Mouse (Mus musculus): ENCODE data around the gene Cpm.
A peak's percentile ranks its signal among the peaks of the same experiment; 100 is the strongest.

Cpm gene

GRCm38 (mm10) chr10:117671930-117672666 lies 42.8 kb downstream of the Cpm start:
- DNase-seq (ENCODE audit: extremely low spot score, low spot score): no peak

GRCm38 (mm10) chr10:117672693-117673092 lies 43.4 kb downstream of the Cpm start:
- DNase-seq (ENCODE audit: extremely low spot score, low spot score): no peak

- DNase-seq (ENCODE audit: extremely low spot score, low spot score): no peak
Observed at GRCm38 (mm10) chr10:117673913-117674312, 44.6 kb downstream of the Cpm start.

- no peak for DNase-seq (ENCODE audit: extremely low spot score, low spot score)
Observed at GRCm38 (mm10) chr10:117674359-117675019, 45.2 kb downstream of the Cpm start.

GRCm38 (mm10) chr10:117675096-117676035 lies 46.1 kb downstream of the Cpm start:
- DNase-seq (ENCODE audit: extremely low spot score, low spot score): peak; percentile 67

GRCm38 (mm10) chr10:117676036-117676643 lies 46.8 kb downstream of the Cpm start:
- no peak for DNase-seq (ENCODE audit: extremely low spot score, low spot score)

- peak; percentile 33 for DNase-seq (ENCODE audit: extremely low spot score, low spot score)
Observed at GRCm38 (mm10) chr10:117676644-117677313, 47.5 kb downstream of the Cpm start.

GRCm38 (mm10) chr10:117677494-117678236 lies 48.4 kb downstream of the Cpm start:
- DNase-seq (ENCODE audit: extremely low spot score, low spot score): no peak

GRCm38 (mm10) chr10:117678357-117678756 lies 49.1 kb downstream of the Cpm start:
- no peak for DNase-seq (ENCODE audit: extremely low spot score, low spot score)

GRCm38 (mm10) chr10:117679029-117679686 lies 49.9 kb downstream of the Cpm start:
- DNase-seq (ENCODE audit: extremely low spot score, low spot score): no peak

- no peak for DNase-seq (ENCODE audit: extremely low spot score, low spot score)
Observed at GRCm38 (mm10) chr10:117679963-117680473, 50.7 kb downstream of the Cpm start.

- no peak for DNase-seq (ENCODE audit: extremely low spot score, low spot score)
Observed at GRCm38 (mm10) chr10:117680868-117681513, 51.7 kb downstream of the Cpm start.

GRCm38 (mm10) chr10:117681543-117681942 lies 52.2 kb downstream of the Cpm start:
- DNase-seq (ENCODE audit: extremely low spot score, low spot score): no peak

- DNase-seq (ENCODE audit: extremely low spot score, low spot score): peak; percentile 48
Observed at GRCm38 (mm10) chr10:117681999-117682857, 52.9 kb downstream of the Cpm start.

GRCm38 (mm10) chr10:117682858-117683733 lies 53.8 kb downstream of the Cpm start:
- DNase-seq (ENCODE audit: extremely low spot score, low spot score): no peak

GRCm38 (mm10) chr10:117683734-117684037 lies 54.4 kb downstream of the Cpm start:
- DNase-seq (ENCODE audit: extremely low spot score, low spot score): no peak
